In the genomic region with DNA sequence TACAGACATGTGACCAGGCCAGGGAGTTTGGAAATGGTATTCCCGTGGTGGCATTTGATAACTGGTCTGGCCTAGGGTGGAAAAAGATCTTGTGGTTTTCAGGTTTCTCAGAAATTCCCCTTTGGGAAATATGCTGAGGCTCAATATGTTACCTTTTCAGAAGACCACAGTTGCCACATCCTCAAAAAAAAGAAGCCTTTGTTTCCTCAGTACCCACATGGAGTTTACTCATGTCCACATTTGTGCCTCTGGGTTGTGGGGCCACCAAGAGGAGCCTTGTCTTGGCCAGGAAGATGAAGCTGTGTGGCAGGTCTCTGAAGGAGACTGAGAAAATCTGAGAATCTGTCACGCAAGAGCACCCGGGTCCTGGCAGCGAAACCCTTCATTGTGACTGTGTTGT, we compare ENCODE assay signal across 16 mouse cellular contexts. TPM values are rescaled to one million over a fixed set of nuclear protein-coding genes. Genes with fewer than 3 reads are reported as not detected.
"Had no signal": no experiment of that assay in that cellular context is flagged by ENCODE, and none has a peak within 500 bp of the region (broad histone marks: within the 10 kb centered on the region; RNA-seq: fewer than 3 reads in every experiment).

No protein-coding gene starts in this region.

- H3K4me3 ChIP-seq: layer of hippocampus, adult 2 months; liver, embryonic 15.5 days; midbrain, embryonic 13.5 days; myocyte; neural tube, embryonic 15.5 days had no signal

- H3K27me3 ChIP-seq: liver, embryonic 15.5 days; midbrain, embryonic 13.5 days; neural tube, embryonic 15.5 days had no signal

- ATAC-seq: intestine, postnatal 0 days; lung, postnatal 0 days; midbrain, embryonic 13.5 days had no signal

- H3K9me3 ChIP-seq: liver, embryonic 15.5 days; midbrain, embryonic 13.5 days; neural tube, embryonic 15.5 days had no signal

- H3K36me3 ChIP-seq: liver, embryonic 15.5 days; midbrain, embryonic 13.5 days; neural tube, embryonic 15.5 days had no signal

- H3K27ac ChIP-seq: layer of hippocampus, adult 2 months; liver, embryonic 15.5 days; midbrain, embryonic 13.5 days; neural tube, embryonic 15.5 days had no signal

- DNase-seq: kidney, adult 9 months; kidney, postnatal 10 days; kidney, postnatal 4 days; lung, adult 2 months; lung, postnatal 4 days; right cerebral cortex, adult 18-20 months; right cerebral cortex, postnatal 25 days; thymus, postnatal 36 days had no signal

- H3K4me2 ChIP-seq: liver, embryonic 15.5 days; midbrain, embryonic 13.5 days; neural tube, embryonic 15.5 days had no signal

- H3K9ac ChIP-seq: liver, embryonic 15.5 days; midbrain, embryonic 13.5 days; neural tube, embryonic 15.5 days had no signal

RNA-seq across cellular contexts. Expression of gene Mboat2, which starts 38.0 kb away (rescaled TPM):
- polyA plus RNA-seq: liver, adult 2 months had no signal
